Mouse (Mus musculus) thymus, adult 2 months (tissue): ENCODE data around the gene Map4k4.

Source experiments
- CTCF ChIP-seq: fragments of 200-500 bp; IDR thresholded peaks from 2 replicates; pipeline ENCODE4 v1.5.1; 2012; ENCODE audit warnings: mild to moderate bottlenecking, control low read depth, low read length, moderate library complexity, borderline replicate concordance; ENCODE audit not compliant: control insufficient read depth, poor library complexity, insufficient read depth; ENCODE audit errors: extremely low read depth
- POLR2A ChIP-seq: fragments of 200-500 bp; IDR thresholded peaks from 2 replicates; pipeline ENCODE4 v1.6.1; 2012; ENCODE audit warnings: mild to moderate bottlenecking, low read length, control low read depth, moderate library complexity; ENCODE audit not compliant: control insufficient read depth, poor library complexity, insufficient read depth; ENCODE audit errors: extremely low read depth

DNA sequence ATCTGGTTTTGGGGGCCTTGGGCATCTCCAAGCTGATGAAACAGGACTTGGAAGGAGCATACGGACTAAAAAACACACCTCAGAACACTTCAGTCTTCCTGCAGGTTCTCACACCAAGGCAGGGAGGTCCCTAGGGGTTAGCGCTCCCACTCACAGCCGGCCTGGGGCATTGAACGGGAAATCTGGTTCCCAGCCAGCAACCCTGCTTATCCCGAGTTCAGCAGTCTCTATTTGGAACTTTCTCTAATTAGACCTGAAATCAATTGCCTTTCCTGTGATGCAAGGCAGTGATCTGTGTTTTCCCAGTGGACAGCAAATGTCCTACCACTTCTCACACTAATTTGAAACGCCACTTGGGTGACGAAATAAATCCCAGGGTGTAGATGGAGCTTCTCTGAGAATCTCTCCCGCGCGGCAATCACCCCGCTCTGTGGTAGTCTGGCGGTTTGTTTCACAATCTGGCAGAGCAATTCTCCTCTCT lies 31.0 kb upstream of the Map4k4 start:
- TF ChIP-seq CTCF (no peak), POLR2A (no peak)
